Comparison of ENCODE assay signal across 9 mouse cellular contexts in genomic region chr10:80747410-80747809, GRCm38 (mm10). TPM values are rescaled to one million over a fixed set of nuclear protein-coding genes. Genes with fewer than 3 reads are reported as not detected.
DNase-seq lines count a peak whose midpoint lies in the region; ATAC-seq and TF ChIP-seq lines count a peak whose summit lies in the region.
"Had no signal": no experiment of that assay in that cellular context is flagged by ENCODE, and none has a peak within 500 bp of the region (broad histone marks: within the 10 kb centered on the region; RNA-seq: fewer than 3 reads in every experiment).

No protein-coding gene starts in this region.

- H3K4me1 ChIP-seq in forebrain, embryonic 11.5 days (replicated peaks; ENCODE audit: control insufficient read depth, insufficient read depth, low read length) = peaks cover 6% of the 10 kb centered on the region
- H3K4me1 ChIP-seq in forebrain, embryonic 13.5 days = peaks cover 13% of the 10 kb centered on the region
- H3K4me1 ChIP-seq in heart, embryonic 10.5 days = peaks cover 33% of the 10 kb centered on the region
- peaks cover 4% of the 10 kb centered on the region; the same call in 1 of the 2 replicates for H3K4me1 ChIP-seq in midbrain, embryonic 14.5 days (ENCODE audit: control insufficient read depth, insufficient read depth, low read length)

- H3K27ac ChIP-seq in forebrain, embryonic 11.5 days (ENCODE audit: low read depth, low read length) = no peak overlapping the region
- no peak overlapping the region for H3K27ac ChIP-seq in forebrain, embryonic 13.5 days
- no peak overlapping the region for H3K27ac ChIP-seq in heart, embryonic 10.5 days
- H3K27ac ChIP-seq in left cerebral cortex, adult 2 months = no peak overlapping the region
- no peak overlapping the region for H3K27ac ChIP-seq in midbrain, embryonic 14.5 days (replicated peaks; ENCODE audit: low read depth, low read length)
- H3K27ac ChIP-seq: liver, embryonic 15.5 days had no signal

- peak; percentile 87 for DNase-seq in forebrain, embryonic 11.5 days (ENCODE audit: low spot score)
- peak; percentile 80 to 85 for DNase-seq in adrenal gland, adult 18-20 months (ENCODE audit: low spot score in 2 of 2)
- peak; percentile 71 for DNase-seq in embryo, embryonic 11 days
- DNase-seq in heart, embryonic 10.5 days (ENCODE audit: low spot score) = peak; percentile 89
- DNase-seq in left cerebral cortex, adult 2 months (ENCODE audit: extremely low spot score in 1 of 2, low spot score in 2 of 2) = peak; percentile 75 to 83
- peak; percentile 83 for DNase-seq in midbrain, embryonic 14.5 days
- peak; percentile 73 to 89 for DNase-seq in spleen, postnatal 10 days (ENCODE audit: low spot score in 2 of 2)

- H3K9me3 ChIP-seq in forebrain, embryonic 11.5 days (ENCODE audit: control insufficient read depth, low read length) = no peaks in the 10 kb centered on the region
- no peaks in the 10 kb centered on the region for H3K9me3 ChIP-seq in forebrain, embryonic 13.5 days (replicated peaks)
- no peaks in the 10 kb centered on the region for H3K9me3 ChIP-seq in heart, embryonic 10.5 days
- H3K9me3 ChIP-seq in midbrain, embryonic 14.5 days (ENCODE audit: control insufficient read depth, low read length) = no peaks in the 10 kb centered on the region
- H3K9me3 ChIP-seq: liver, embryonic 15.5 days had no signal

- H3K4me3 ChIP-seq in forebrain, embryonic 11.5 days (ENCODE audit: low read depth, low read length) = no peak overlapping the region
- H3K4me3 ChIP-seq in forebrain, embryonic 13.5 days = no peak overlapping the region
- no peak overlapping the region for H3K4me3 ChIP-seq in heart, embryonic 10.5 days
- no peak overlapping the region for H3K4me3 ChIP-seq in left cerebral cortex, adult 2 months
- H3K4me3 ChIP-seq in midbrain, embryonic 14.5 days (replicated peaks; ENCODE audit: low read depth, low read length) = no peak overlapping the region
- H3K4me3 ChIP-seq: liver, embryonic 15.5 days had no signal

- no peak overlapping the region for H3K4me2 ChIP-seq in forebrain, embryonic 11.5 days (ENCODE audit: low read depth, low read length, severe bottlenecking)
- H3K4me2 ChIP-seq in forebrain, embryonic 13.5 days = no peak overlapping the region
- H3K4me2 ChIP-seq in midbrain, embryonic 14.5 days (ENCODE audit: low read length) = no peak overlapping the region
- H3K4me2 ChIP-seq: liver, embryonic 15.5 days had no signal

- 25% methylated on average over 3 of the region's 3 CpGs for WGBS in forebrain, embryonic 11.5 days
- WGBS in forebrain, embryonic 13.5 days = 20% methylated on average over 3 of the region's 3 CpGs
- WGBS in heart, embryonic 10.5 days = 16% methylated on average over 3 of the region's 3 CpGs
- 16% methylated on average over 3 of the region's 3 CpGs for WGBS in midbrain, embryonic 14.5 days

- H3K9ac ChIP-seq in forebrain, embryonic 11.5 days (ENCODE audit: low read length) = no peak overlapping the region
- H3K9ac ChIP-seq in forebrain, embryonic 13.5 days = no peak overlapping the region
- no peak overlapping the region for H3K9ac ChIP-seq in midbrain, embryonic 14.5 days (replicated peaks; ENCODE audit: low read length)
- H3K9ac ChIP-seq: liver, embryonic 15.5 days had no signal

- H3K36me3 ChIP-seq in forebrain, embryonic 11.5 days (ENCODE audit: control insufficient read depth, insufficient read depth, low read length) = no peaks in the 10 kb centered on the region
- H3K36me3 ChIP-seq in forebrain, embryonic 13.5 days (ENCODE audit: poor library complexity, severe bottlenecking) = no peaks in the 10 kb centered on the region
- no peaks in the 10 kb centered on the region for H3K36me3 ChIP-seq in heart, embryonic 10.5 days
- no peaks in the 10 kb centered on the region for H3K36me3 ChIP-seq in midbrain, embryonic 14.5 days (ENCODE audit: control insufficient read depth, insufficient read depth, low read length)
- H3K36me3 ChIP-seq: liver, embryonic 15.5 days had no signal

- no peak for ATAC-seq in forebrain, embryonic 11.5 days (replicated peaks; ENCODE audit: low FRiP score)
- ATAC-seq in forebrain, embryonic 13.5 days = no peak
- no peak for ATAC-seq in midbrain, embryonic 14.5 days (ENCODE audit: low FRiP score, low TSS enrichment)

- H3K27me3 ChIP-seq in forebrain, embryonic 11.5 days (ENCODE audit: control insufficient read depth, insufficient read depth, low read length) = no peaks in the 10 kb centered on the region
- H3K27me3 ChIP-seq in forebrain, embryonic 13.5 days = 0 out of 2 replicates have a peak, but pooled peaks cover 7% of the 10 kb centered on the region
- no peaks in the 10 kb centered on the region for H3K27me3 ChIP-seq in heart, embryonic 10.5 days (ENCODE audit: insufficient read depth, poor library complexity, severe bottlenecking)
- H3K27me3 ChIP-seq in midbrain, embryonic 14.5 days (ENCODE audit: control insufficient read depth, insufficient read depth, low read length) = no peaks in the 10 kb centered on the region
- H3K27me3 ChIP-seq: liver, embryonic 15.5 days had no signal

- peak; percentile 98 for TF ChIP-seq CTCF in left cerebral cortex, adult 2 months (IDR thresholded peaks at IDR 0.05)

- intact Hi-C loops in left cerebral cortex, adult 2 months (cut with DNase I) = loop anchor here (2.0 to 5.0 kb wide), 4 partner anchors 60 to 245 kb away; partner anchors contain the start of gene Amh

RNA-seq across cellular contexts. Expression of gene Ap3d1, which starts 5.3 kb away (rescaled TPM):
- 84.2 and 86.3 TPM in 2 replicates for polyA plus RNA-seq in forebrain, embryonic 11.5 days (2014; fragmentation: Nextera tagmentation; extraction: Ambion mirVana)
- 80.2 and 82.9 TPM in 2 replicates for polyA plus RNA-seq in forebrain, embryonic 13.5 days (2015; fragmentation: Nextera tagmentation; extraction: Ambion mirVana)
- total RNA-seq in adrenal gland, adult 18-20 months (2021) = 100 to 1,000 TPM in 1 of 2 experiments, 10 to 100 TPM in 1; 97.1 to 104 TPM
- 53.1 and 60.4 TPM in 2 replicates for polyA plus RNA-seq in heart, embryonic 10.5 days (2016; fragmentation: Nextera tagmentation; extraction: Ambion mirVana)
- 100 to 1,000 TPM; 150 to 151 TPM for total RNA-seq in left cerebral cortex, adult 2 months (2021)
- 106 and 116 TPM in 2 replicates for polyA plus RNA-seq in midbrain, embryonic 14.5 days (2014; fragmentation: Nextera tagmentation; extraction: Ambion mirVana)

RNA-seq across cellular contexts. Expression of gene Dot1l, which starts 7.6 kb away (rescaled TPM):
- polyA plus RNA-seq in forebrain, embryonic 11.5 days (2014; fragmentation: Nextera tagmentation; extraction: Ambion mirVana) = 34.5 and 34.9 TPM in 2 replicates
- 19.9 and 21.1 TPM in 2 replicates for polyA plus RNA-seq in forebrain, embryonic 13.5 days (2015; fragmentation: Nextera tagmentation; extraction: Ambion mirVana)
- total RNA-seq in adrenal gland, adult 18-20 months (2021) = 10 to 100 TPM; 61.0 to 66.4 TPM
- 25.6 and 26.1 TPM in 2 replicates for polyA plus RNA-seq in heart, embryonic 10.5 days (2016; fragmentation: Nextera tagmentation; extraction: Ambion mirVana)
- 10 to 100 TPM; 64.6 to 75.3 TPM for total RNA-seq in left cerebral cortex, adult 2 months (2021)
- polyA plus RNA-seq in midbrain, embryonic 14.5 days (2014; fragmentation: Nextera tagmentation; extraction: Ambion mirVana) = 23.4 and 27.9 TPM in 2 replicates

RNA-seq across cellular contexts. Expression of gene Izumo4, which starts 45.4 kb away (rescaled TPM):
- 4.8 and 7.2 TPM in 2 replicates for polyA plus RNA-seq in forebrain, embryonic 11.5 days (2014; fragmentation: Nextera tagmentation; extraction: Ambion mirVana)
- 24.5 and 26.3 TPM in 2 replicates for polyA plus RNA-seq in forebrain, embryonic 13.5 days (2015; fragmentation: Nextera tagmentation; extraction: Ambion mirVana)
- 10 to 100 TPM; 11.0 to 18.0 TPM for total RNA-seq in adrenal gland, adult 18-20 months (2021)
- polyA plus RNA-seq in heart, embryonic 10.5 days (2016; fragmentation: Nextera tagmentation; extraction: Ambion mirVana) = 12.8 and 14.4 TPM in 2 replicates
- total RNA-seq in left cerebral cortex, adult 2 months (2021) = 10 to 100 TPM; 45.0 to 46.0 TPM
- polyA plus RNA-seq in midbrain, embryonic 14.5 days (2014; fragmentation: Nextera tagmentation; extraction: Ambion mirVana) = 22.4 and 25.1 TPM in 2 replicates

RNA-seq across cellular contexts. Expression of gene Mob3a, which starts 45.6 kb away (rescaled TPM):
- polyA plus RNA-seq in forebrain, embryonic 11.5 days (2014; fragmentation: Nextera tagmentation; extraction: Ambion mirVana) = 57.9 and 61.1 TPM in 2 replicates
- polyA plus RNA-seq in forebrain, embryonic 13.5 days (2015; fragmentation: Nextera tagmentation; extraction: Ambion mirVana) = 47.9 and 51.6 TPM in 2 replicates
- total RNA-seq in adrenal gland, adult 18-20 months (2021) = 10 to 100 TPM; 16.1 to 29.6 TPM
- polyA plus RNA-seq in heart, embryonic 10.5 days (2016; fragmentation: Nextera tagmentation; extraction: Ambion mirVana) = 54.8 and 56.8 TPM in 2 replicates
- total RNA-seq in left cerebral cortex, adult 2 months (2021) = 10 to 100 TPM; 13.6 to 15.5 TPM
- 45.2 and 47.3 TPM in 2 replicates for polyA plus RNA-seq in midbrain, embryonic 14.5 days (2014; fragmentation: Nextera tagmentation; extraction: Ambion mirVana)

RNA-seq across cellular contexts. Expression of gene Sf3a2, which starts 50.6 kb away (rescaled TPM):
- 116 and 119 TPM in 2 replicates for polyA plus RNA-seq in forebrain, embryonic 11.5 days (2014; fragmentation: Nextera tagmentation; extraction: Ambion mirVana)
- polyA plus RNA-seq in forebrain, embryonic 13.5 days (2015; fragmentation: Nextera tagmentation; extraction: Ambion mirVana) = 63.5 and 67.3 TPM in 2 replicates
- total RNA-seq in adrenal gland, adult 18-20 months (2021) = 10 to 100 TPM; 47.8 to 50.5 TPM
- polyA plus RNA-seq in heart, embryonic 10.5 days (2016; fragmentation: Nextera tagmentation; extraction: Ambion mirVana) = 70.6 and 84.1 TPM in 2 replicates
- total RNA-seq in left cerebral cortex, adult 2 months (2021) = 10 to 100 TPM; 42.0 to 48.7 TPM
- 57.2 and 75.1 TPM in 2 replicates for polyA plus RNA-seq in midbrain, embryonic 14.5 days (2014; fragmentation: Nextera tagmentation; extraction: Ambion mirVana)
